Mouse (Mus musculus) heart, postnatal 36 days (tissue): Measurements from ENCODE around the gene Sp6. TPM values are rescaled to one million over a fixed set of nuclear protein-coding genes. Genes with fewer than 3 reads are reported as not detected.

ENCODE experiments used
- DNase-seq, 2 experiments: peaks; one replicate each; pipeline ENCODE4 v3.0.0; 2021 to 2022
- intact Hi-C: fragments of 180-260 bp; cut with DNase I; formaldehyde crosslinking; loops from one replicate; pipeline ENCODE4 v1.15.1; 2025
- total RNA-seq, 2 experiments: library from RNA; stranded (reverse); gene quantifications; 2 replicates each; pipeline ENCODE4 v1.2.3; 2021

Sp6 gene
- total RNA-seq, 2 experiments from 2014 or later, result 0.14 TPM; not detected in 1

GRCm38 (mm10) chr11:97018583-97019344 lies 5.6 kb downstream of the Sp6 start:
- DNase-seq, result no peak
- intact Hi-C loops, result no loop called here

GRCm38 (mm10) chr11:97019345-97019708 lies 6.1 kb downstream of the Sp6 start:
- intact Hi-C loops, result no loop called here
- DNase-seq, result no peak

GRCm38 (mm10) chr11:97021121-97021765 lies 8.0 kb downstream of the Sp6 start:
- intact Hi-C loops, result loop anchor here (5.0 kb wide), 1 partner anchor 154 kb away; no protein-coding TSS in a partner anchor

GRCm38 (mm10) chr11:97021873-97022484 lies 8.8 kb downstream of the Sp6 start:
- peak; percentile 78 to 79 for DNase-seq
- intact Hi-C loops, result loop anchor here (5.0 kb wide), 1 partner anchor 155 kb away; no protein-coding TSS in a partner anchor

More at GRCm38 (mm10) chr11:97021121-97021765, 8.0 kb downstream of the Sp6 start:
- no peak for DNase-seq

GRCm38 (mm10) chr11:97024977-97025376 lies 11.8 kb downstream of the Sp6 start:
- DNase-seq, result no peak
- intact Hi-C loops, result loop anchor here (5.0 kb wide), 1 partner anchor 158 kb away; no protein-coding TSS in a partner anchor

- DNase-seq, result peak; percentile 86 to 91
- intact Hi-C loops, result loop anchor here (1.0 to 2.0 kb wide), 2 partner anchors 44 to 109 kb away; partner anchors contain the start of genes Cdk5rap3 and Sp2
Observed at GRCm38 (mm10) chr11:97025721-97026344, 12.6 kb downstream of the Sp6 start.

GRCm38 (mm10) chr11:97029686-97030417 lies 16.7 kb downstream of the Sp6 start, which contains the start of gene Scrn2:
Scrn2 (plus strand) TSS chr11:97029938.
- peak; percentile 89 for DNase-seq
- intact Hi-C loops, result no loop called here

GRCm38 (mm10) chr11:97030426-97030825 lies 17.2 kb downstream of the Sp6 start:
- DNase-seq, result no peak
- intact Hi-C loops, result no loop called here

- intact Hi-C loops, result no loop called here
- no peak for DNase-seq
Observed at GRCm38 (mm10) chr11:97031977-97032376, 18.8 kb downstream of the Sp6 start.

GRCm38 (mm10) chr11:97032499-97032898 lies 19.3 kb downstream of the Sp6 start:
- intact Hi-C loops, result no loop called here
- no peak for DNase-seq

GRCm38 (mm10) chr11:97033781-97034180 lies 20.6 kb downstream of the Sp6 start:
- intact Hi-C loops, result no loop called here
- DNase-seq, result no peak

GRCm38 (mm10) chr11:97036141-97036540 lies 22.9 kb downstream of the Sp6 start:
- no peak for DNase-seq
- intact Hi-C loops, result no loop called here

- no peak for DNase-seq
- intact Hi-C loops, result no loop called here
Observed at GRCm38 (mm10) chr11:97038881-97039280, 25.7 kb downstream of the Sp6 start.

- intact Hi-C loops, result no loop called here
- DNase-seq, result no peak
Observed at GRCm38 (mm10) chr11:97040301-97041021, 27.3 kb downstream of the Sp6 start.

- peak; percentile 86 to 88 for DNase-seq
- intact Hi-C loops, result no loop called here
Observed at GRCm38 (mm10) chr11:97041022-97041899, 28.1 kb downstream of the Sp6 start, which contains the start of the genes Lrrc46 and Mrpl10. Lrrc46 (minus strand) TSS chr11:97041407. Mrpl10 (plus strand) TSS chr11:97041560.

- no peak for DNase-seq
- intact Hi-C loops, result no loop called here
Observed at GRCm38 (mm10) chr11:97044902-97045301, 31.7 kb downstream of the Sp6 start.

GRCm38 (mm10) chr11:97045861-97046260 lies 32.7 kb downstream of the Sp6 start:
- DNase-seq, result no peak
- intact Hi-C loops, result no loop called here

GRCm38 (mm10) chr11:97048090-97048650 lies 35.0 kb downstream of the Sp6 start:
- DNase-seq, result no peak
- intact Hi-C loops, result no loop called here
